Mouse (Mus musculus): ENCODE data around the gene Gfra1. TPM values are rescaled to one million over a fixed set of nuclear protein-coding genes. Genes with fewer than 3 reads are reported as not detected.

The Gfra1 gene
- polyA plus RNA-seq, 1 experiment from 2014 or later = 24.1 TPM

GRCm38 (mm10) chr19:58275281-58275680, 180.4 kb downstream of the Gfra1 start:
- Histone ChIP-seq H3K4me3 (no peak overlapping the region), H3K9me3 (no peaks in the 10 kb centered on the region), H3K4me2 (replicated peaks) (no peak overlapping the region), H3K27ac (no peak overlapping the region), H3K4me1 (no peaks in the 10 kb centered on the region), H3K9ac (no peak overlapping the region), H3K27me3 (no peaks in the 10 kb centered on the region), H3K36me3 (no peaks in the 10 kb centered on the region)
- 84% methylated on average over 9 of the region's 9 CpGs for WGBS
- no peak for ATAC-seq (ENCODE audit: insufficient number of reproducible peaks, insufficient read depth, low FRiP score, low TSS enrichment)

- Histone ChIP-seq H3K9ac (no peak overlapping the region), H3K4me1 (0 out of 2 replicates have a peak, but pooled peaks cover 3% of the 10 kb centered on the region), H3K4me2 (replicated peaks) (no peak overlapping the region), H3K9me3 (no peaks in the 10 kb centered on the region), H3K27me3 (no peaks in the 10 kb centered on the region), H3K36me3 (no peaks in the 10 kb centered on the region), H3K4me3 (no peak overlapping the region), H3K27ac (no peak overlapping the region)
- WGBS = 91% methylated on average over 8 of the region's 8 CpGs
- ATAC-seq (ENCODE audit: insufficient number of reproducible peaks, insufficient read depth, low FRiP score, low TSS enrichment) = no peak
These were observed 183.9 kb downstream of the Gfra1 start for GRCm38 (mm10) chr19:58271815-58272214.

- Histone ChIP-seq H3K9ac (no peak overlapping the region), H3K4me2 (replicated peaks) (no peak overlapping the region), H3K27ac (no peak overlapping the region), H3K4me3 (no peak overlapping the region), H3K27me3 (no peaks in the 10 kb centered on the region), H3K4me1 (0 out of 2 replicates have a peak, but pooled peaks cover 3% of the 10 kb centered on the region), H3K9me3 (no peaks in the 10 kb centered on the region), H3K36me3 (no peaks in the 10 kb centered on the region)
- 83% methylated on average over 5 of the region's 5 CpGs for WGBS
- ATAC-seq (ENCODE audit: insufficient number of reproducible peaks, insufficient read depth, low FRiP score, low TSS enrichment) = no peak
These were observed 184.9 kb downstream of the Gfra1 start for GRCm38 (mm10) chr19:58270778-58271177.

- WGBS = 75% methylated on average over 4 of the region's 4 CpGs
- no peak overlapping the region for H3K4me2 ChIP-seq (replicated peaks)
- H3K4me1 ChIP-seq = 0 out of 2 replicates have a peak, but pooled peaks cover 3% of the 10 kb centered on the region
- no peaks in the 10 kb centered on the region for H3K36me3 ChIP-seq
- no peak overlapping the region for H3K9ac ChIP-seq
- no peaks in the 10 kb centered on the region for H3K27me3 ChIP-seq
- H3K4me3 ChIP-seq = no peak overlapping the region
- H3K9me3 ChIP-seq = no peaks in the 10 kb centered on the region
- no peak for ATAC-seq (ENCODE audit: insufficient number of reproducible peaks, insufficient read depth, low FRiP score, low TSS enrichment)
- no peak overlapping the region for H3K27ac ChIP-seq
These were observed 187.2 kb downstream of the Gfra1 start for GRCm38 (mm10) chr19:58268476-58268875.

DNA sequence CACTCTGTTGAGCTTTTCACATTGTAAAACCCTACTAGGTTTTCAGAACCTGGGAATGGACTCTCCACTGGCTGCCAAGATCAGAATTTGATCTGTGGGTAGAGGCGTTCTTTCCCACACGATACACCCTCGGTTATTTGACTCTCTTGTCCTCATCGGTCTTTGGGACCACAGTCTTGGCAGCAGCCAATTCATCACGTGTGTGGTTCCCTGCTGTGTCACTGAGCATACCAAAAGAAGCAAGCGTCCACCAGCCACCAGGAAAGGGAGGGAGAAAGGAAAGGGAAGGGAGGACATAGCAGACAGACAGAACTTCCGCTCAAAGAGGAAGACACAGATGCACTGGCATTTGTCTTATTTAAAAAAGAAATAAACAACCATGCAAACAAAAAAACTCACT, 189.1 kb downstream of the Gfra1 start:
- no peak for ATAC-seq (ENCODE audit: insufficient number of reproducible peaks, insufficient read depth, low FRiP score, low TSS enrichment)
- Histone ChIP-seq H3K27me3 (no peaks in the 10 kb centered on the region), H3K4me1 (0 out of 2 replicates have a peak, but pooled peaks cover 3% of the 10 kb centered on the region)

GRCm38 (mm10) chr19:58260934-58261333, 194.8 kb downstream of the Gfra1 start:
- no peaks in the 10 kb centered on the region for H3K9me3 ChIP-seq

More for the DNA sequence above, 189.1 kb downstream of the Gfra1 start:
- no peak overlapping the region for H3K4me2 ChIP-seq (replicated peaks)
- H3K27ac ChIP-seq = no peak overlapping the region
- 57% methylated on average over 7 of the region's 7 CpGs for WGBS
- no peak overlapping the region for H3K9ac ChIP-seq
- no peaks in the 10 kb centered on the region for H3K9me3 ChIP-seq
- H3K4me3 ChIP-seq = no peak overlapping the region
- H3K36me3 ChIP-seq = no peaks in the 10 kb centered on the region

DNA sequence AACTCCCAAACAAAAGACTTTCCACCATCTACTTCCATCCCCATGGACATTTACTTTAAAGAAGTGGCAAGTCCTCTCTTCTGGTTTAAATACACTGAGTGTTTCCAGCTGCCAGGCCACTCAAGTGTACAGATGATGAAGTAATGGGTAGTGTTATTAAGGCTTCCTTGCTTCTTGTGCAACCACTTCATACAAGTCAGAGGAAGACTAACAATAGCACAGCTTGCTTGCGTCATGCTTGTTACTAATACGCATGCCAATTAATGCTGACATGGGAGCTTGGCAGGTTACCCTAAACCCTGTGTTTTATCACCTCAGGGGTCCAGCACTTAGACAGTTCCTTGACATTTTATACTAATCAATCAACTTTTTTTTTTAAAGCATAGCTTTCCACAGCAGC, 196.5 kb downstream of the Gfra1 start:
- Histone ChIP-seq H3K4me2 (replicated peaks) (no peak overlapping the region), H3K9me3 (no peaks in the 10 kb centered on the region), H3K4me1 (no peaks in the 10 kb centered on the region), H3K36me3 (no peaks in the 10 kb centered on the region), H3K4me3 (no peak overlapping the region), H3K9ac (no peak overlapping the region), H3K27me3 (0 out of 2 replicates have a peak, but pooled peaks cover 3% of the 10 kb centered on the region), H3K27ac (no peak overlapping the region)
- WGBS = 49% methylated on average over 2 of the region's 2 CpGs
- ATAC-seq (ENCODE audit: insufficient number of reproducible peaks, insufficient read depth, low FRiP score, low TSS enrichment) = no peak

More at GRCm38 (mm10) chr19:58260934-58261333, 194.8 kb downstream of the Gfra1 start:
- no peak for ATAC-seq (ENCODE audit: insufficient number of reproducible peaks, insufficient read depth, low FRiP score, low TSS enrichment)
- H3K27ac ChIP-seq = no peak overlapping the region
- H3K9ac ChIP-seq = no peak overlapping the region
- no peak overlapping the region for H3K4me2 ChIP-seq (replicated peaks)
- no peaks in the 10 kb centered on the region for H3K36me3 ChIP-seq
- H3K4me1 ChIP-seq = no peaks in the 10 kb centered on the region
- 0 out of 2 replicates have a peak, but pooled peaks cover 3% of the 10 kb centered on the region for H3K27me3 ChIP-seq
- H3K4me3 ChIP-seq = no peak overlapping the region
- 81% methylated on average over 8 of the region's 8 CpGs for WGBS

DNA sequence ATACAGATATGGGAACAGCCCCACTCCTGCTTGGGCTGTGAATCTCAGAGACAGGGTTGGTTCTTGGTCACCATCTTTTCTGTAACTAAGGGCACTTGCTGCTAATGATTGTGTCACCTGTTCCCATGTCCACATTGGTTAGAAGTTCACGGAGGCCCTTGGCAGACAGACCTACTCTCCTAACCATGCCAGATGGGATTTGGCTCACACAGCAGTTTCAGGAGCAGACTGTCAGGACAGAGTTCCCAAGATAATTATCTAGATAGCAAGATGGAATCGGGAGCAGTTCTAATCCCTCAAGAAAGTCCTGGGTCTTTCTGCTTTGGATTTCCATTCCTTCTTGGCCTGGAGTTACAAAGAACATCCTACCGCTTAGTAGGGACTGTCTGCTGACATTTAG, 199.2 kb downstream of the Gfra1 start:
- no peaks in the 10 kb centered on the region for H3K4me1 ChIP-seq

DNA sequence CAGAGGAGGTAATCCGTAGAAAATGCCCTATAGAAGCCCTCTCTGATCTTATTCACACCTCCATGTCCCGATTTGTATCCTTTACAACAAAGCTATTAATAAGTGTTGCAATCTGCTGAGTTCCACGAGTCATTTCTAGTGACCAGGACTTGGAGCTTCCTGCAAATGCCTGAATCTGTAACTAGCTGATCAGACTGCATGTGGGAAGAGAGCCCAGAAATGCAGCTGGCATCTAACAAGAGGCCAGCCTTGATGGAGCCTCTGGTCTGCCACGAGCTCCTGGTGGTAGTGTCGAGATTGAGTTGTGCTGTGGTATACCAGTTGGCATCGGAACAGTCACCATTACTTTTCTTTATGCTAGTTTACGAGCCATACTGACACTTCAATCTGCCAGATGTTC, 200.3 kb downstream of the Gfra1 start:
- no peak overlapping the region for H3K4me2 ChIP-seq (replicated peaks)
- no peaks in the 10 kb centered on the region for H3K9me3 ChIP-seq
- H3K27me3 ChIP-seq = no peaks in the 10 kb centered on the region
- no peak overlapping the region for H3K4me3 ChIP-seq
- ATAC-seq (ENCODE audit: insufficient number of reproducible peaks, insufficient read depth, low FRiP score, low TSS enrichment) = no peak
- no peak overlapping the region for H3K27ac ChIP-seq
- H3K9ac ChIP-seq = no peak overlapping the region
- WGBS = 87% methylated on average over 7 of the region's 7 CpGs
- no peaks in the 10 kb centered on the region for H3K4me1 ChIP-seq
- H3K36me3 ChIP-seq = no peaks in the 10 kb centered on the region

More for the DNA sequence above, 199.2 kb downstream of the Gfra1 start:
- no peak for ATAC-seq (ENCODE audit: insufficient number of reproducible peaks, insufficient read depth, low FRiP score, low TSS enrichment)
- Histone ChIP-seq H3K36me3 (no peaks in the 10 kb centered on the region), H3K9ac (no peak overlapping the region), H3K27me3 (0 out of 2 replicates have a peak, but pooled peaks cover 3% of the 10 kb centered on the region), H3K4me3 (no peak overlapping the region), H3K4me2 (replicated peaks) (no peak overlapping the region), H3K27ac (no peak overlapping the region), H3K9me3 (no peaks in the 10 kb centered on the region)
- 88% methylated on average over 3 of the region's 3 CpGs for WGBS

DNA sequence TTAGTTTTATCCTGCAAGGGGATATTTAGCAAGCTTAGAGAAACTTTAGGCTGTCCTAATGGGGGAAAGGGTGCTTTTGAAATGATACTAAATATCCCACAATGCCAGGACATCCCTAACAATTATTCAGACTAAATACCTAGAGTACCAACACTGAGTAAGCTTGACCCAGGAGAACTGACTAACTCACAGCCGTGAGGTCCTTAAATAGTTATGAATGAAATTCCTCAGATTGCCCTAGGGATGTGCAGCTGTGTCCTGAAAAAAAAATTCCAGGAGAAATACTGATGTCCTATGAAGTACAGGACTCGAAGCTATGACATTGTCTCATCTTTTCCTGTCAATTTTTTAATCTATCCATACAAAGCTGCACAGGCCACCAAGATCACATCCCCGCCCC, 201.5 kb downstream of the Gfra1 start:
- whole genome bisulfite sequencing = 52% methylated on average over 3 of the region's 3 CpGs
- Histone ChIP-seq H3K27ac (no peak overlapping the region), H3K4me3 (no peak overlapping the region)

GRCm38 (mm10) chr19:58251698-58252097, 204.0 kb downstream of the Gfra1 start:
- H3K9ac ChIP-seq = no peak overlapping the region
- no peak overlapping the region for H3K4me2 ChIP-seq (replicated peaks)
- H3K36me3 ChIP-seq = no peaks in the 10 kb centered on the region
- no peak overlapping the region for H3K27ac ChIP-seq
- no peak overlapping the region for H3K4me3 ChIP-seq
- no peak for ATAC-seq (ENCODE audit: insufficient number of reproducible peaks, insufficient read depth, low FRiP score, low TSS enrichment)
- H3K9me3 ChIP-seq = no peaks in the 10 kb centered on the region
- no peaks in the 10 kb centered on the region for H3K27me3 ChIP-seq
- H3K4me1 ChIP-seq = no peaks in the 10 kb centered on the region
- 82% methylated on average over 4 of the region's 4 CpGs for WGBS

More for the DNA sequence above, 201.5 kb downstream of the Gfra1 start:
- Histone ChIP-seq H3K4me2 (replicated peaks) (no peak overlapping the region), H3K4me1 (no peaks in the 10 kb centered on the region), H3K36me3 (no peaks in the 10 kb centered on the region), H3K9ac (no peak overlapping the region), H3K27me3 (no peaks in the 10 kb centered on the region), H3K9me3 (no peaks in the 10 kb centered on the region)
- no peak for ATAC-seq (ENCODE audit: insufficient number of reproducible peaks, insufficient read depth, low FRiP score, low TSS enrichment)

- H3K9me3 ChIP-seq = no peaks in the 10 kb centered on the region
- no peak for ATAC-seq (ENCODE audit: insufficient number of reproducible peaks, insufficient read depth, low FRiP score, low TSS enrichment)
These were observed 204.6 kb downstream of the Gfra1 start for GRCm38 (mm10) chr19:58251095-58251494.

More at GRCm38 (mm10) chr19:58251095-58251494, 204.6 kb downstream of the Gfra1 start:
- Histone ChIP-seq H3K4me3 (no peak overlapping the region), H3K4me2 (replicated peaks) (no peak overlapping the region), H3K27me3 (no peaks in the 10 kb centered on the region), H3K27ac (no peak overlapping the region), H3K4me1 (no peaks in the 10 kb centered on the region), H3K9ac (no peak overlapping the region), H3K36me3 (no peaks in the 10 kb centered on the region)
- WGBS = 61% methylated on average over 6 of the region's 6 CpGs

All from embryonic facial prominence, embryonic 12.5 days (tissue).